Mouse (Mus musculus): ENCODE results near the gene Ift122.

- TF ChIP-seq CTCF (IDR thresholded peaks at IDR 0.05; ENCODE audit: control insufficient read depth, insufficient read depth, low read length), result no peak
- TF ChIP-seq POLR2A (IDR thresholded peaks at IDR 0.05; ENCODE audit: borderline replicate concordance, control insufficient read depth, low read depth, low read length), result no peak
These were observed 87.3 kb downstream of the Ift122 start for GRCm38 (mm10) chr6:115940603-115941002.
